Mouse (Mus musculus) heart, adult 9 months (tissue): ENCODE results near the gene Cep290.
"Not testable (repeated sequence)": the region's sequence is repeated elsewhere in the genome, so short reads cannot be mapped to it uniquely, and the experiment has no call there.

ENCODE experiments used
- DNase-seq, 2 experiments: peaks; one replicate each; pipeline ENCODE4 v3.0.0; 2022; ENCODE audit warnings: low spot score in 2 of 2

Cep290 gene

GRCm38 (mm10) chr10:100487097-100487978, at the start of gene Cep290, which contains the start of gene Tmtc3:
Gene Cep290 (plus strand): TSS chr10:100487558.
Gene Tmtc3 (minus strand): TSS chr10:100487350.
- peak; percentile 97 to 98 for DNase-seq

GRCm38 (mm10) chr10:100449394-100449793, 38.0 kb upstream of the Cep290 start:
- no peak for DNase-seq

GRCm38 (mm10) chr10:100460515-100460914, 26.8 kb upstream of the Cep290 start:
- DNase-seq: no peak

- DNase-seq: no peak
These were observed 12.3 kb upstream of the Cep290 start for GRCm38 (mm10) chr10:100475040-100475439.

GRCm38 (mm10) chr10:100479538-100479937, 7.8 kb upstream of the Cep290 start:
- no peak for DNase-seq

- DNase-seq: no peak
These were observed 659 bp upstream of the Cep290 start for GRCm38 (mm10) chr10:100486701-100487096.

GRCm38 (mm10) chr10:100491916-100492315, 4.6 kb downstream of the Cep290 start:
- no peak for DNase-seq

- no peak for DNase-seq
These were observed 11.0 kb downstream of the Cep290 start for GRCm38 (mm10) chr10:100498309-100498708.

GRCm38 (mm10) chr10:100508170-100508569, 20.8 kb downstream of the Cep290 start:
- no peak for DNase-seq

- DNase-seq: no peak
These were observed 34.3 kb downstream of the Cep290 start for GRCm38 (mm10) chr10:100521617-100522016.

GRCm38 (mm10) chr10:100522330-100522729, 35.0 kb downstream of the Cep290 start:
- DNase-seq: no peak

- no peak for DNase-seq
These were observed 37.4 kb downstream of the Cep290 start for GRCm38 (mm10) chr10:100524499-100525390.

GRCm38 (mm10) chr10:100556566-100557175, 69.3 kb downstream of the Cep290 start:
- no peak for DNase-seq

- not testable (repeated sequence) for DNase-seq
These were observed 73.0 kb downstream of the Cep290 start for GRCm38 (mm10) chr10:100560194-100560883.

- no peak for DNase-seq
These were observed 76.8 kb downstream of the Cep290 start for GRCm38 (mm10) chr10:100564112-100564511.

GRCm38 (mm10) chr10:100571707-100572106, 84.3 kb downstream of the Cep290 start:
- no peak for DNase-seq

GRCm38 (mm10) chr10:100574505-100575149, 87.3 kb downstream of the Cep290 start:
- no peak for DNase-seq

- no peak for DNase-seq
These were observed 87.9 kb downstream of the Cep290 start for GRCm38 (mm10) chr10:100575294-100575693.

GRCm38 (mm10) chr10:100584178-100584577, 96.8 kb downstream of the Cep290 start:
- DNase-seq: no peak

- no peak for DNase-seq
These were observed 101.2 kb downstream of the Cep290 start for GRCm38 (mm10) chr10:100588524-100588923.

GRCm38 (mm10) chr10:100588932-100589388, 101.6 kb downstream of the Cep290 start:
- DNase-seq: peak; percentile 86 to 88
